Comparison of ENCODE assay signal across 21 mouse cellular contexts in genomic region chr11:116239797-116240196, GRCm38 (mm10). TPM values are rescaled to one million over a fixed set of nuclear protein-coding genes. Genes with fewer than 3 reads are reported as not detected.
A peak's percentile ranks its signal among the peaks of the same experiment; 100 is the strongest.
DNase-seq lines count a peak whose midpoint lies in the region; ATAC-seq lines count a peak whose summit lies in the region.
"Had no signal": no experiment of that assay in that cellular context is flagged by ENCODE, and none has a peak within 500 bp of the region (broad histone marks: within the 10 kb centered on the region; RNA-seq: fewer than 3 reads in every experiment).

No protein-coding gene starts in this region.

- no peak overlapping the region for H3K4me2 ChIP-seq in hindbrain, embryonic 13.5 days
- H3K4me2 ChIP-seq in hindbrain, embryonic 12.5 days (replicated peaks), result no peak overlapping the region
- no peak overlapping the region for H3K4me2 ChIP-seq in lung, embryonic 16.5 days (ENCODE audit: low read depth, low read length)
- no peak overlapping the region for H3K4me2 ChIP-seq in neural tube, embryonic 11.5 days (ENCODE audit: low read depth)
- H3K4me2 ChIP-seq: lung, embryonic 15.5 days; neural tube, embryonic 12.5 days had no signal

- no peaks in the 10 kb centered on the region for H3K9me3 ChIP-seq in hindbrain, embryonic 13.5 days
- H3K9me3 ChIP-seq in hindbrain, embryonic 12.5 days (replicated peaks), result no peaks in the 10 kb centered on the region
- no peaks in the 10 kb centered on the region for H3K9me3 ChIP-seq in lung, embryonic 16.5 days (ENCODE audit: control insufficient read depth, low read length)
- no peaks in the 10 kb centered on the region for H3K9me3 ChIP-seq in neural tube, embryonic 11.5 days (ENCODE audit: control insufficient read depth, low read length)
- H3K9me3 ChIP-seq: lung, embryonic 15.5 days; neural tube, embryonic 12.5 days had no signal

- no peak for DNase-seq in lung, postnatal 10 days
- peak; percentile 59 for DNase-seq in embryo, embryonic 10.5 days (ENCODE audit: low spot score)
- no peak for DNase-seq in neural tube, embryonic 11.5 days (ENCODE audit: low spot score)
- no peak for DNase-seq in gastrocnemius, postnatal 25 days
- no peak for DNase-seq in ovary, postnatal 14 days (ENCODE audit: low spot score)
- DNase-seq: cerebellum, adult 9-11 months; gastrocnemius, postnatal 14 days; heart, postnatal 14 days; layer of hippocampus, postnatal 36 days had no signal

- WGBS in hindbrain, embryonic 13.5 days, result 26% methylated on average over 7 of the region's 7 CpGs
- 15% methylated on average over 7 of the region's 7 CpGs for WGBS in hindbrain, embryonic 12.5 days
- 25% methylated on average over 7 of the region's 7 CpGs for WGBS in lung, embryonic 16.5 days
- WGBS in neural tube, embryonic 11.5 days, result 9% methylated on average over 7 of the region's 7 CpGs

- H3K9ac ChIP-seq in hindbrain, embryonic 13.5 days, result peak overlapping the region; percentile 53; the same call in 1 of the 2 replicates
- H3K9ac ChIP-seq in hindbrain, embryonic 12.5 days, result no peak overlapping the region
- H3K9ac ChIP-seq in lung, embryonic 16.5 days (ENCODE audit: low read length), result no peak overlapping the region
- no peak overlapping the region for H3K9ac ChIP-seq in neural tube, embryonic 11.5 days (ENCODE audit: low read length)
- H3K9ac ChIP-seq: lung, embryonic 15.5 days; neural tube, embryonic 12.5 days had no signal

- H3K27ac ChIP-seq in hindbrain, embryonic 13.5 days, result peak overlapping the region; percentile 19; the same call in 1 of the 2 replicates
- no peak overlapping the region for H3K27ac ChIP-seq in hindbrain, embryonic 12.5 days
- peak overlapping the region; percentile 56 for H3K27ac ChIP-seq in lung, embryonic 16.5 days (ENCODE audit: low read length)
- peak overlapping the region; percentile 40; the same call in 1 of the 2 replicates for H3K27ac ChIP-seq in neural tube, embryonic 11.5 days (ENCODE audit: low read depth, low read length)
- H3K27ac ChIP-seq: lung, embryonic 15.5 days; neural tube, embryonic 12.5 days; stomach, postnatal 0 days had no signal

- H3K27me3 ChIP-seq in hindbrain, embryonic 13.5 days, result peaks cover 32% of the 10 kb centered on the region
- H3K27me3 ChIP-seq in hindbrain, embryonic 12.5 days, result peaks cover 33% of the 10 kb centered on the region
- H3K27me3 ChIP-seq in lung, embryonic 16.5 days (ENCODE audit: control insufficient read depth, insufficient read depth, low read depth, low read length), result no peaks in the 10 kb centered on the region; the same call in 1 of the 2 replicates
- H3K27me3 ChIP-seq in neural tube, embryonic 11.5 days (ENCODE audit: control insufficient read depth, insufficient read depth, low read length), result peaks cover 14% of the 10 kb centered on the region

- no peak for ATAC-seq in hindbrain, embryonic 13.5 days (ENCODE audit: low FRiP score)
- no peak for ATAC-seq in hindbrain, embryonic 12.5 days (ENCODE audit: low FRiP score)
- no peak for ATAC-seq in lung, embryonic 16.5 days (ENCODE audit: low read depth)
- ATAC-seq in neural tube, embryonic 11.5 days (ENCODE audit: insufficient read depth, low FRiP score, low TSS enrichment), result no peak
- ATAC-seq: inflammation-experienced regulatory T-cells, adult 6 months had no signal

- H3K4me1 ChIP-seq in hindbrain, embryonic 13.5 days (replicated peaks), result peaks cover 23% of the 10 kb centered on the region
- H3K4me1 ChIP-seq in hindbrain, embryonic 12.5 days, result peaks cover 17% of the 10 kb centered on the region
- peaks cover 8% of the 10 kb centered on the region for H3K4me1 ChIP-seq in lung, embryonic 16.5 days (replicated peaks; ENCODE audit: control insufficient read depth, insufficient read depth, low read length)
- peaks cover 12% of the 10 kb centered on the region for H3K4me1 ChIP-seq in neural tube, embryonic 11.5 days (ENCODE audit: control insufficient read depth, insufficient read depth, low read length)

- no peak overlapping the region for H3K4me3 ChIP-seq in hindbrain, embryonic 13.5 days
- H3K4me3 ChIP-seq in hindbrain, embryonic 12.5 days, result no peak overlapping the region
- no peak overlapping the region for H3K4me3 ChIP-seq in lung, embryonic 16.5 days (ENCODE audit: low read length)
- H3K4me3 ChIP-seq in neural tube, embryonic 11.5 days (ENCODE audit: low read depth, low read length), result no peak overlapping the region
- H3K4me3 ChIP-seq: lung, embryonic 15.5 days; neural tube, embryonic 12.5 days had no signal

- H3K36me3 ChIP-seq in hindbrain, embryonic 13.5 days, result peaks cover 25% of the 10 kb centered on the region
- H3K36me3 ChIP-seq in hindbrain, embryonic 12.5 days, result peaks cover 13% of the 10 kb centered on the region
- peaks cover 10% of the 10 kb centered on the region for H3K36me3 ChIP-seq in lung, embryonic 16.5 days (ENCODE audit: control insufficient read depth, insufficient read depth, low read length)
- H3K36me3 ChIP-seq in neural tube, embryonic 11.5 days (ENCODE audit: control insufficient read depth, insufficient read depth, low read length), result peaks cover 2% of the 10 kb centered on the region; the same call in 1 of the 2 replicates

RNA-seq across cellular contexts. Expression of gene Evpl, which starts 1.9 kb away (rescaled TPM):
- 0.35 and 0.43 TPM in 2 replicates for polyA plus RNA-seq in hindbrain, embryonic 13.5 days (2015; fragmentation: Nextera tagmentation; extraction: Ambion mirVana)
- 1.0 and 1.3 TPM in 2 replicates for polyA plus RNA-seq in hindbrain, embryonic 12.5 days (2016; fragmentation: Nextera tagmentation; extraction: Ambion mirVana)
- 4.4 and 4.7 TPM in 2 replicates for polyA plus RNA-seq in lung, embryonic 16.5 days (2015; fragmentation: Nextera tagmentation; extraction: Ambion mirVana)
- polyA plus RNA-seq in neural tube, embryonic 11.5 days (2014; fragmentation: Nextera tagmentation; extraction: Ambion mirVana), result 0.90 and 0.93 TPM in 2 replicates
- total RNA-seq in gastrocnemius, postnatal 25 days (2021), result under 1 TPM; 0.05 to 0.13 TPM
- polyA plus RNA-seq: inflammation-experienced regulatory T-cells, adult 6 months had no signal

RNA-seq across cellular contexts. Expression of gene Srp68, which starts 34.2 kb away (rescaled TPM):
- 63.7 and 64.4 TPM in 2 replicates for polyA plus RNA-seq in hindbrain, embryonic 13.5 days (2015; fragmentation: Nextera tagmentation; extraction: Ambion mirVana)
- polyA plus RNA-seq in hindbrain, embryonic 12.5 days (2016; fragmentation: Nextera tagmentation; extraction: Ambion mirVana), result 85.2 and 88.0 TPM in 2 replicates
- polyA plus RNA-seq in lung, embryonic 16.5 days (2015; fragmentation: Nextera tagmentation; extraction: Ambion mirVana), result 75.3 and 79.2 TPM in 2 replicates
- polyA plus RNA-seq in neural tube, embryonic 11.5 days (2014; fragmentation: Nextera tagmentation; extraction: Ambion mirVana), result 83.5 and 87.4 TPM in 2 replicates
- 10 to 100 TPM; 65.8 to 75.9 TPM for total RNA-seq in gastrocnemius, postnatal 25 days (2021)

RNA-seq across cellular contexts. Expression of gene Galr2, which starts 40.9 kb away (rescaled TPM):
- 0.27 and 0.56 TPM in 2 replicates for polyA plus RNA-seq in hindbrain, embryonic 13.5 days (2015; fragmentation: Nextera tagmentation; extraction: Ambion mirVana)
- 0.53 and 0.56 TPM in 2 replicates for polyA plus RNA-seq in hindbrain, embryonic 12.5 days (2016; fragmentation: Nextera tagmentation; extraction: Ambion mirVana)
- 0.21 and 0.25 TPM in 2 replicates for polyA plus RNA-seq in lung, embryonic 16.5 days (2015; fragmentation: Nextera tagmentation; extraction: Ambion mirVana)
- 0.49 and 0.70 TPM in 2 replicates for polyA plus RNA-seq in neural tube, embryonic 11.5 days (2014; fragmentation: Nextera tagmentation; extraction: Ambion mirVana)
- total RNA-seq in gastrocnemius, postnatal 25 days (2021), result under 1 TPM in 1 of 2 experiments, not detected in 1; 0.31 TPM
- total RNA-seq: heart, postnatal 14 days; layer of hippocampus, postnatal 36 days; left cerebral cortex, postnatal 25 days; liver, adult 2 months; megakaryocyte-erythroid progenitor cell, adult 5-6 weeks; midbrain, postnatal 0 days had no signal
- polyA plus RNA-seq: frontal cortex, adult 2 months; inflammation-experienced regulatory T-cells, adult 6 months; liver, adult 2 months had no signal

RNA-seq across cellular contexts. Expression of gene Acox1, which starts 41.0 kb away (rescaled TPM):
- polyA plus RNA-seq in hindbrain, embryonic 13.5 days (2015; fragmentation: Nextera tagmentation; extraction: Ambion mirVana), result 53.2 and 54.6 TPM in 2 replicates
- polyA plus RNA-seq in hindbrain, embryonic 12.5 days (2016; fragmentation: Nextera tagmentation; extraction: Ambion mirVana), result 43.8 and 45.9 TPM in 2 replicates
- polyA plus RNA-seq in lung, embryonic 16.5 days (2015; fragmentation: Nextera tagmentation; extraction: Ambion mirVana), result 23.6 and 24.3 TPM in 2 replicates
- 33.2 and 34.4 TPM in 2 replicates for polyA plus RNA-seq in neural tube, embryonic 11.5 days (2014; fragmentation: Nextera tagmentation; extraction: Ambion mirVana)
- total RNA-seq in gastrocnemius, postnatal 25 days (2021), result 10 to 100 TPM; 56.1 to 73.6 TPM

RNA-seq across cellular contexts. Expression of gene Ten1, which starts 41.1 kb away (rescaled TPM):
- polyA plus RNA-seq in hindbrain, embryonic 13.5 days (2015; fragmentation: Nextera tagmentation; extraction: Ambion mirVana), result 87.7 and 91.7 TPM in 2 replicates
- polyA plus RNA-seq in hindbrain, embryonic 12.5 days (2016; fragmentation: Nextera tagmentation; extraction: Ambion mirVana), result 57.4 and 63.1 TPM in 2 replicates
- polyA plus RNA-seq in lung, embryonic 16.5 days (2015; fragmentation: Nextera tagmentation; extraction: Ambion mirVana), result 74.9 and 87.3 TPM in 2 replicates
- polyA plus RNA-seq in neural tube, embryonic 11.5 days (2014; fragmentation: Nextera tagmentation; extraction: Ambion mirVana), result 54.9 and 63.6 TPM in 2 replicates
- total RNA-seq in gastrocnemius, postnatal 25 days (2021), result 10 to 100 TPM; 19.9 to 22.5 TPM
